Mouse (Mus musculus) brain, embryonic 14.5 days (tissue): ENCODE measurements around the gene Arhgef33.

Source experiments
- CTCF ChIP-seq: fragments of 200-500 bp; IDR thresholded peaks from 2 replicates; pipeline ENCODE4 v1.5.1; 2012; ENCODE audit warnings: inconsistent platforms, mild to moderate bottlenecking, moderate library complexity, borderline replicate concordance; ENCODE audit not compliant: insufficient read depth, insufficient read length; ENCODE audit errors: extremely low read depth
- POLR2A ChIP-seq: fragments of 200-500 bp; IDR thresholded peaks from 2 replicates; pipeline ENCODE4 v1.6.1; 2012; ENCODE audit warnings: mild to moderate bottlenecking, inconsistent platforms, borderline replicate concordance; ENCODE audit not compliant: poor library complexity, insufficient read depth, insufficient read length, severe bottlenecking; ENCODE audit errors: extremely low read depth

- TF ChIP-seq POLR2A, result peak; percentile 94
- TF ChIP-seq CTCF, result no peak
Observed at GRCm38 (mm10) chr17:80372989-80373725, 66.0 kb downstream of the Arhgef33 start, which contains the start of gene Gm10190.
